Mouse (Mus musculus): ENCODE results near the gene Sh3yl1.

The Sh3yl1 gene

GRCm38 (mm10) chr12:30911261-30912047, at the start of gene Sh3yl1, which contains the start of gene Acp1:
Gene Sh3yl1, plus strand, starts transcription at chr12:30911668.
Gene Acp1, minus strand, starts transcription at chr12:30911589.
- DNase-seq (ENCODE audit: low read depth, low spot score), result peak; percentile 84

DNA sequence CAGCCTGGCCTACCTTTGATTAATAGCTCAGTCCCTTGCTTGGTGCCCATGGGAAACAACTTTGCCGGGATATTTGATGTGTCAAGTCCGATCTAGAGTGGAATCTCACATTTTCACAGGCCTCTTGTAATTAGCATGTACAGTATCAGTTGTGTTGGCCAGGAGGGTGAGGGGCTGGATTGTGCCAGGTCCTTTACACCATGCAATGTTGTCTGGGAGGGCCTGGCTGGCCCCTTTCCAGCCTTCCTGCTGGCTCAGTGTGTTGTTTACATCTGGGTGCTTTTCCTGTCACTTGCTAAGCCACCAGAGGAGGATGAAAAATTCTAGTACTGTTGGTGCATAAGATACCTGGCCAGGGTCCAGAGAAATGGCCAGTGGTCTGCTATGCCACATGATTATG, 47.1 kb upstream of the Sh3yl1 start:
- no peak for DNase-seq (ENCODE audit: low read depth, low spot score)

DNA sequence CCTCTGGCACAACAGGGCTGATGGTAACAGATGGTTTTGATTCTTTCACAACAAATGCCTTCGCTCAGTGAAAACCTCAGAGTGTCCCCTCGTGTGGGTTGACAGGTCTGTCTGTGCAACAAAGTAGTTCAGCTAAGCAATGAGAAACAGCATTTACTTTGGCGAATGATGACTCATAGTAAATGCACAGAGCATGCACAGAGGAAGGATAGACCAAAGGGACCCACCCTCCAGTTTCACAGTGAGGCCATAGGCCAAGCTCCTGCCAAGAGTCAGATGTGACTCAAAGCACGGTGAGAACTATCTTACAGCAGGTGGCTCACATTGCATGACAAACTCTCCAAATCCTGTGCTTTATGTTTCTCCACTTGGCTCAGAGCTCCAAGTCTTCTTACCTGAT, 45.7 kb upstream of the Sh3yl1 start:
- DNase-seq (ENCODE audit: low read depth, low spot score), result no peak

DNA sequence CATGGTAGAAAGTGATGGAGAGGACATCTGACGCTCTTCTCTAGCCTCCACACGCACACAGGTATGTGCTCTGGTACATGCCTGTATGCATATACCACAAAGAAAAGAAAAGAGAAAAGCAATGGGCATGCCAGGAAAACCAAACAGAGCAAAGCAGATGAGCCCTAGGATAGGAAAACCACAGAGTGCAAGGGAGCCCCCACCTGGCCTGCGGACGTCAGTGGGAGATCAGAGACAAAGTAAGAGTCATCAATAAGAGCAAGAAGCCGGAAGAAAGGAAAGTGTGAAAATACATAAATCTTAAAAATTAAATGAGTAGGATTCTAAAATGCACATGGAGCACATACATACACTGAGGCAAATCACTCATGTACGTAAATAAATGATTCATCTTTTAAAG, 32.0 kb upstream of the Sh3yl1 start:
- DNase-seq (ENCODE audit: low read depth, low spot score), result no peak

GRCm38 (mm10) chr12:30883592-30883985, 27.9 kb upstream of the Sh3yl1 start:
- DNase-seq (ENCODE audit: low read depth, low spot score), result no peak

GRCm38 (mm10) chr12:30883986-30884621, 27.4 kb upstream of the Sh3yl1 start, which contains the start of gene Alkal2:
Gene Alkal2, plus strand, starts transcription at chr12:30884322.
- no peak for DNase-seq (ENCODE audit: low read depth, low spot score)

DNA sequence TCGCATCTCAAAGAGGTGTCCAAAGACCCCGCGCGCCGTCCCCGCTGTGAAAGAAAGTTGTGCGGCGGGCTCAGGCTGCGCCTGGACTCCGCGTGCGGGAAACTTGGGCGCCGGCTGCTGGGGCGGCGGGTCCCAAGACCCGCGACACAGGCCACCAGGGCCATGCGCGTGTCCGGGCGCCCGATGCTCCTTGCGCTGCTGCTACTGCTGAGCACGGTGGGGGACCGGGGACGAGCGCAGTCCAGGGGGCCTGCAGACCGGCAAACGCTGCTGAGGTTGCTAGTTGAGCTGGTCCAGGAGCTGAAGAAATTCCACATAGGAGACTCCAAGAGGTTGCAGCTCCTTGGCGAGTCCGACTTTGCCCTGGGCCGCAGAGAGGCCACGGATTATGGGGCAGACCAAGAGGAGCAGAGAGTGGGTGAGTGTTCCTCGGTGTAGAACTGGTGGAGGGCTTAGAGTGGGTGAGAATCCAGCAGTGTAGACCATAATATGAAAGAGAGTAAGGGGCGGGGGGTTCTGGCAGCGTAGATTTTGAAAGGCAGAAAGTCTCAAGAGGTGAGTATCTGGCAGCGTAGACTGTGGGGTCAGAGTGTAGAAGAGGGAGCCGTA, 26.7 kb upstream of the Sh3yl1 start:
- DNase-seq (ENCODE audit: low read depth, low spot score), result no peak

DNA sequence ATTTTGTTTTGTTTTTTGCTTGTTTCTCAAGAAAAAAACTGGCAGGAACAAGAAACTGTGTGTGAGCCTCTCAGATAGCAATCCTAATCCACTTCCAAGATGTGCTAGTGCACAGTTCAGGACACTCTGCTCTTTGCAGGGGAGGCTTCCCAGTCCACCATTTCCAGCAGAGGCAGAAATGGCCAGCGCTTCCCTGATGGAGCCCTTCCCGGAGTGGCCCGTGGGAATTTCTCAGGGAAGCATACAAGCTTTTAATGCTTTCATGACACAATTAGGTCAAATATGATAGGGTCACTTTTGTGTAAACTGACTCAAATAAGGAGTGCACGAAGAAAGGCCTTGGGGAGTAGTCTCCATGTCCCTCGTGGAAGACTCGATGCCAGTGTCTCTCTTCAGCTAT, 25.6 kb upstream of the Sh3yl1 start:
- DNase-seq (ENCODE audit: low read depth, low spot score), result no peak

GRCm38 (mm10) chr12:30888003-30888402, 23.5 kb upstream of the Sh3yl1 start:
- no peak for DNase-seq (ENCODE audit: low read depth, low spot score)

- peak; percentile 26 for DNase-seq (ENCODE audit: low read depth, low spot score)
Measured at GRCm38 (mm10) chr12:30890067-30890466, 21.4 kb upstream of the Sh3yl1 start.

DNA sequence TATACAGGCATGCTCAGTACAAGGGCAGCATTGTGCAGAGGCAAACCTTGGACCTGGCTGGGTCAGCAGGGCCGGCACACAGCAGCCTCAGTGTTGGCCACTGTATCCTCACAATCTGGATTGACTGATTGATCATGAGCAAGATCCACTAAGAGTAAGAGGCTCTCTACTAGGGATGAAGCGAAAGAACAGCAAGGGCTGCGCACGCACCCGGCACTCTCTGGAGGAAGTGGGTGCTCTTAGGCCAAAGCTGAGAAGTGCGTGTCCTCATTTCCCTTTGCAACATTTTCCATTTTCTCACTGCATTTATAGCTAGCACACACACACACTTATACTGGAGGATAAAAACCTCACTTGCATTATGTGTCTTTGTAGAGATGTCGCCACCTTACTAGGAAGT, 20.0 kb upstream of the Sh3yl1 start:
- DNase-seq (ENCODE audit: low read depth, low spot score), result no peak

DNA sequence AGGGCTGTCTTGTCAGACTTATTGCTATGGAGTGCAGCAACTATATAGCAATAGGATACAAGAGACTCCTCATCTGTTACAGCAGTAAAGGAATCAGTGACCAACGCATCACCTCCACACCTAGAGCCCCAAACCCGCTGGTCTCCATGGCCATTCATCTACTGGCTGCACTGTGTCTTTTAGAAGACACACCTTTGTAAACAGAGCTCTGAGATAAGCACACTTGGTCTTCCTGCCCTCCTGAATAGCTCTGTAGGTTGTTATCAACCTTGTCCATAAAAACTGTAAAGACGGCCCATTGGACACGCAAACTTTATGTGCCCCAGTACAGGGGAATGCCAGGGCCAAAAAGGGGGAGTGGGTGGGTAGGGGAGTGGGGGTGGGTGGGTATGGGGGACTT, 14.4 kb upstream of the Sh3yl1 start:
- no peak for DNase-seq (ENCODE audit: low read depth, low spot score)

GRCm38 (mm10) chr12:30908658-30909057, 2.8 kb upstream of the Sh3yl1 start:
- DNase-seq (ENCODE audit: low read depth, low spot score), result no peak

- no peak for DNase-seq (ENCODE audit: low read depth, low spot score)
Measured at GRCm38 (mm10) chr12:30909881-30910280, 1.6 kb upstream of the Sh3yl1 start.

DNA sequence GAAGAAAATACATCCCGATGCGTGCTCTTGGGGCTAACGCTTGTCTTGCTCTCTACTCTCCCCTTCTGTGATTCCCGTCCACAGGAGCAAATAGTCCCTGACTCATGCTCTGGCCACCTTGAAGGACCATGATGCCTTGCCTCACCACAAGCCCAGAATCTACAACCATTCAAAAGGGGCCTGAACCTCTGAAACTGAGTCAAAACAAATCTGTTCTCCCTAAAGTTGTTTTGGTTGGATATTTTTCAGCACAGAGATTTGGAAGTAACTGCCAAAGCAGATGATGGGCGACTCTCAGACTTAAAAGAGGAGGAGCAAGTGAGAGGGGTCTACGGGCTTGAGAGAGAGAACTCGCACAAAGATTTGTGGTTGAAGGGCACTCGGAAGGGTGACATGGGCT, 608 bp upstream of the Sh3yl1 start:
- no peak for DNase-seq (ENCODE audit: low read depth, low spot score)

DNA sequence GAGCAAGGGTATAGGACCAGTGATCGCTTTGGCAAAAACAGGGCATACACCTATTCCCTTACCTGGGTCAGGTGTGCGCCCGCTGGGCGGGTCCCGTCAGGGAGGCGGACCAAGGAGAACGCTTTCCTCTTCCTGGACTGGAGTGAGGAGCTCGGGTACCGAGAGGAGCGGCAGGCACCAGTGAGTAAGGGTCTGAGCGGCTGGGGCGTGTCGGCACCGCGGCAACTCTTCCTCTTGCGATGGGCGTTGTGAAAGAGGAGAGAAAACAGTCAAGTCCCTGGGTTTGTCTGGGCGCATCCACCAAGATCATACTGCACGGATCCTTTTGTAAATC, 547 bp downstream of the Sh3yl1 start:
- no peak for DNase-seq (ENCODE audit: low read depth, low spot score)

DNA sequence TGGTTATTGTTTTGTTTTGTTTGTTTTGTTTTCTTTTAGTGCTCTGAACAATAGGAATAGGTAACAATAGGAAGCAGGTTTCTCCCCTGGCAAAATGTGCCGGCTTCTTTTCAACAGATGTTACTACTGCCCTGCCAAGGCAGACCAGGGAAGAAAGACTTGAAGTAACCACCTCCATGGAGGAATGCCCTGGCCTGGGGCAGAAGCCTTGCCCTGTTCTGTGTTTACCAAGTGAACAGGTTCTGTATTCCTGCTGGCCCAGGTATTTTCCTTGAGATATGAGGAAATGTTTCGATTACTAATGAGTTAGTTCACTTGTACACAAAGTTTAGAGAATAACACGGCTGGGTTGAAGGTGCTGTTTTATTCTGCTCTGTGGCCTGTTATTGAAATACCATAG, 1.4 kb downstream of the Sh3yl1 start:
- DNase-seq (ENCODE audit: low read depth, low spot score), result no peak

DNA sequence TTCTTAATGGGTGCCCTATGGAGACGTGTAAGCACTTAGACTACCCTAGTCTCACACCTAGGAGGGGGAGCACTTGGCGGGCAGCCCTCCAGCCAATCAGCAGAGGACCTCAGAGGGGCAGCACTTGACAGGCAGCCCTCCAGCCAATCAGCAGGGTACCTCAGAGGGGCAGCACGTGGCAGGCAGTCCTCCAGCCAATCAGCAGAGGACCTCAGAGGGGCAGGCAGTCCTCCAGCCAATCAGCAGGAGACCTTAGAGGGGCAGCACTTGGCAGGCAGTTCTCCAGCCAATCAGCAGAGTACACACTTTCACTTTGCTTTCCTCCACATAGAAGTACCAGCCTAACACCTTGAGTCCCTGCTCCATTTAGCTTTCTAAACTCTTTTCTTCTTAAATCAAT, 10.9 kb downstream of the Sh3yl1 start:
- DNase-seq (ENCODE audit: low read depth, low spot score), result no peak

- DNase-seq (ENCODE audit: low read depth, low spot score), result no peak
Measured at GRCm38 (mm10) chr12:30928182-30928581, 16.7 kb downstream of the Sh3yl1 start.

DNA sequence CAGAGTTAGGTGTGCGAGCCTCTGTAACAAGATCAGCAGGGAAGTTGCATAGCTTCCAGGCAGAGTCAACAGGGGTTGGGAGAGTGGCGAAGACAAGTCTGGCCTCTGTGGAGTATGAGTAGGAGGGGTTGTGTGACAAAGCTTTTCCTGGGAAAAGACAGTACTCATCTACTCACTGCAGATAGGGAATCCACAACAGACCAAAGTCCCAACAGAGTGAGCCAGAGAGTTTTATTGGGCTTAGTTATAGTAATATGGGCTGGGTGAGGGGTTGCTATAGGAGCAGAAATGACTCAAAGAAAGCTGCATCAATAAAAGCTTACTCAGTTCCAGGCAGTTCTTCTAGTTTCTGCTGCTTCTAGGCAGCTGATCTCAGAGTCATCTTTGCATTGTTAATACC, 21.8 kb downstream of the Sh3yl1 start:
- no peak for DNase-seq (ENCODE audit: low read depth, low spot score)

DNA sequence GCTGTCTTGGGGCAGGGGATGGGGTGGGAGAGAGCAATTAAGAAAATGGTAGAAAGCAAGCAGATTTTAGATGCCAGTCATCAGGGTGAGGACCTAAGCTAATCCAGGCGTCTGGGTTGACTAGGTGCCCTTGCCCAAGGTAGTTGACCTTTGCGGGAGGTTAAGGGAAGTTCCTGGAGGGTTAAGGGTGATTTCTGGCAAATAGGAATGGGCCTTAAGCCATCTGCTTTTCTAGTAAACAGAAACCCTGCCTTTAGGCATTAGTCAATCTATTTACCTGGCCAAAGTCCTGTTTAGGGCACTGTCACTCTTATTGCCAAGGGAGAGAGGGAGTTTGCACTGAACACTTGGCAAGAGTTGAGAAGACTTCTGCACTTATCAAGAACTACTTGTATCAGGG, 25.4 kb downstream of the Sh3yl1 start:
- no peak for DNase-seq (ENCODE audit: low read depth, low spot score)

- DNase-seq (ENCODE audit: low read depth, low spot score), result no peak
Measured at GRCm38 (mm10) chr12:30943057-30943986, 31.9 kb downstream of the Sh3yl1 start.
